Mouse (Mus musculus): ENCODE measurements around the gene Prcc. TPM values are rescaled to one million over a fixed set of nuclear protein-coding genes. Genes with fewer than 3 reads are reported as not detected.

Gene Prcc
- total and polyA plus RNA-seq, 2 experiments from 2014 or later = 10.0 to 55.6 TPM

DNA sequence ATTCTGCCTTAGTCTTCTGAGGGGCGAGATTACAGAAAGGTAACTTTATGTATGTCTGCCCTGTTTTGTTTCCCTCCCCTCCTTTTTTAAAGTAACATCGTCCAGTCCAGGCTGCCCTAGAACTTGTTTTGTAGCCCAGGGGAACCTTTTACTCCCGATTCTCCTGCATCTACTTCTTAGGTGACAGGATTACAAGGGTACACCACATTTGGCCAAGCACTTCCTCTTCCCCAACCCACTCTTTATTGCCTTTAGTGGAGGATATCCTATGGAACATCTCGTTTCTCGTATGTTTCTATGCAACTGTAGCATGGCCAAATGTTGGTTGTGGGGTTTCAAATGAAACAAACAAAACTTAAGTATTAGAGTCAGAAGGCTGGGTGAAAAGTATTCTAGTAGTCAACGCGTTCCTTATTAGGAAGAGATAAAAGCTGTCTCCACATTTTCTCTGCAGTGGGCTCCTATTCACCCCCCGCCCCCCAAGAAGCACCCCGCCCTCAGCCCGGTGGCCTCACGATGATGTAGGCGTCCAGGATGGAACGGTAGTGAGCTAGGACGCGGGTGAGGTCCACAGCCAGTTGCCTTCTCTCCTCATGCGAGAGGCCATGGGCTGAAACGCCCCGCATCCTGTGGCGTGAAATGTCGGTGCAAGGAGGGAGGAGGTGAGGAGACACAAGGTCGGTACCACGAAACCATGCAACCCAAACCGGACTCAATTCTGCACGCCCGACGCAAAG is 44.1 kb upstream of the Prcc start:
- Histone ChIP-seq H3K4me3 (ENCODE audit: low read depth, low read length) (peak overlapping the region; percentile 91), H3K36me3 (replicated peaks; ENCODE audit: control insufficient read depth, insufficient read depth, low read length) (peaks cover 59% of the 10 kb centered on the region), H3K27me3 (ENCODE audit: control insufficient read depth, insufficient read depth, low read length) (no peaks in the 10 kb centered on the region), H3K4me2 (ENCODE audit: low read depth, low read length) (peak overlapping the region; percentile 95), H3K4me1 (ENCODE audit: control insufficient read depth, insufficient read depth) (peaks cover 14% of the 10 kb centered on the region), H3K9me3 (replicated peaks; ENCODE audit: control insufficient read depth, low read length) (no peaks in the 10 kb centered on the region), H3K9ac (replicated peaks; ENCODE audit: low read depth, low read length) (peak overlapping the region; percentile 92), H3K27ac (ENCODE audit: low read depth) (peak overlapping the region; percentile 90)
- WGBS = 4% methylated on average over 26 of the region's 26 CpGs
- TF ChIP-seq EP300 (IDR thresholded peaks at IDR 0.05; ENCODE audit: low read depth) = no peak
- no peak for TF ChIP-seq CTCF (IDR thresholded peaks at IDR 0.05; ENCODE audit: low read depth)
- no peak for DNase-seq (ENCODE audit: low spot score)
- ATAC-seq (ENCODE audit: insufficient read depth, low read depth) = peak; percentile 14

DNA sequence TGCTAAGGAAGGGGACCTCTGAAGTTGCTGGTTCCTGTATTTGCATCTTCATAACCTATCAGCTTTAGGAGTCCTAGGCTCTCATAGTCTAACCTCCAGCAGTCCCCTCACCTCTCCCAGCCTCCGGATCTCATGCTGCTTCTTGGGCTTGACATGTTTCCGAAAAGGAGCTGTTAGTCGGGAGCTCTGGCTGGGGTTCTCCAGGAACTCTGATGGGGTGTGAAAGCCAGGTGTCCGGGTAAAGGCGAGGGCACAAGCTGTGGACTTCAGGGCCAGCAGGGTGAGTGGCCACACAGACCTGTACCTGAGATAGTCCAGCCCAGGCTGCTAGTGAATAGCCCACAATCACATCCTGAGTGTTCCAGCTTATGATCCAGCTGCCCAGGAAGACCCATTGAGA is 42.0 kb upstream of the Prcc start:
- no peak for TF ChIP-seq CTCF (IDR thresholded peaks at IDR 0.05; ENCODE audit: low read depth)
- no peak for TF ChIP-seq EP300 (IDR thresholded peaks at IDR 0.05; ENCODE audit: low read depth)
- H3K4me2 ChIP-seq (ENCODE audit: low read depth, low read length) = no peak overlapping the region
- H3K36me3 ChIP-seq (replicated peaks; ENCODE audit: control insufficient read depth, insufficient read depth, low read length) = peaks cover 61% of the 10 kb centered on the region
- ATAC-seq (ENCODE audit: insufficient read depth, low read depth) (no peak), DNase-seq (ENCODE audit: low spot score) (no peak)
- WGBS = 91% methylated on average over 5 of the region's 5 CpGs
- no peaks in the 10 kb centered on the region for H3K27me3 ChIP-seq (ENCODE audit: control insufficient read depth, insufficient read depth, low read length)
- H3K9me3 ChIP-seq (replicated peaks; ENCODE audit: control insufficient read depth, low read length) = no peaks in the 10 kb centered on the region
- H3K4me3 ChIP-seq (ENCODE audit: low read depth, low read length) = no peak overlapping the region
- H3K27ac ChIP-seq (ENCODE audit: low read depth) = no peak overlapping the region
- H3K9ac ChIP-seq (replicated peaks; ENCODE audit: low read depth, low read length) = no peak overlapping the region
- peaks cover 14% of the 10 kb centered on the region for H3K4me1 ChIP-seq (ENCODE audit: control insufficient read depth, insufficient read depth)

DNA sequence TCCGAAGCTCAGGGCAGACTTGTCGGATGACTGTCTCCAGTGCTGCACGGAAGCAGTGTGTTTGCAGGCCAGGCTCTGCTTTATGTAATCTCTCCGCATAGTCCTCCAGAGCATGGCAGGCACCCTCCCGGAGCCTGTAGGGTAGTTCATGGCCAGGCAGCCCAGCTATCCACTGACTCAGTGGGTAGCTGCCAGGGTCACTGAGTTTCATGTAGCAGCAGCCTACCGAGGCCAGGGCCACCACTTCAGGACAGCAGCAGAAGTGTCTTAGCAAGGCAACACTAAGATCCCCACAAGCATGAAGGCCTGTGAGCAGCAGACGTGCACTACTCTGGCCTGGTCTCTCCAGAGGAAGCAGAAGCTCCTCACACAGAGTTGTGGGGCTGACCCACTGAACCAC is 39.6 kb upstream of the Prcc start:
- Histone ChIP-seq H3K9me3 (replicated peaks; ENCODE audit: control insufficient read depth, low read length) (no peaks in the 10 kb centered on the region), H3K27me3 (ENCODE audit: control insufficient read depth, insufficient read depth, low read length) (no peaks in the 10 kb centered on the region), H3K4me2 (ENCODE audit: low read depth, low read length) (no peak overlapping the region), H3K4me1 (ENCODE audit: control insufficient read depth, insufficient read depth) (peaks cover 10% of the 10 kb centered on the region), H3K9ac (replicated peaks; ENCODE audit: low read depth, low read length) (no peak overlapping the region), H3K36me3 (replicated peaks; ENCODE audit: control insufficient read depth, insufficient read depth, low read length) (peaks cover 59% of the 10 kb centered on the region), H3K27ac (ENCODE audit: low read depth) (no peak overlapping the region), H3K4me3 (ENCODE audit: low read depth, low read length) (no peak overlapping the region)
- TF ChIP-seq EP300 (IDR thresholded peaks at IDR 0.05; ENCODE audit: low read depth) = no peak
- no peak for TF ChIP-seq CTCF (IDR thresholded peaks at IDR 0.05; ENCODE audit: low read depth)
- DNase-seq (ENCODE audit: low spot score) = no peak
- 79% methylated on average over 7 of the region's 7 CpGs for WGBS
- ATAC-seq (ENCODE audit: insufficient read depth, low read depth) = no peak

DNA sequence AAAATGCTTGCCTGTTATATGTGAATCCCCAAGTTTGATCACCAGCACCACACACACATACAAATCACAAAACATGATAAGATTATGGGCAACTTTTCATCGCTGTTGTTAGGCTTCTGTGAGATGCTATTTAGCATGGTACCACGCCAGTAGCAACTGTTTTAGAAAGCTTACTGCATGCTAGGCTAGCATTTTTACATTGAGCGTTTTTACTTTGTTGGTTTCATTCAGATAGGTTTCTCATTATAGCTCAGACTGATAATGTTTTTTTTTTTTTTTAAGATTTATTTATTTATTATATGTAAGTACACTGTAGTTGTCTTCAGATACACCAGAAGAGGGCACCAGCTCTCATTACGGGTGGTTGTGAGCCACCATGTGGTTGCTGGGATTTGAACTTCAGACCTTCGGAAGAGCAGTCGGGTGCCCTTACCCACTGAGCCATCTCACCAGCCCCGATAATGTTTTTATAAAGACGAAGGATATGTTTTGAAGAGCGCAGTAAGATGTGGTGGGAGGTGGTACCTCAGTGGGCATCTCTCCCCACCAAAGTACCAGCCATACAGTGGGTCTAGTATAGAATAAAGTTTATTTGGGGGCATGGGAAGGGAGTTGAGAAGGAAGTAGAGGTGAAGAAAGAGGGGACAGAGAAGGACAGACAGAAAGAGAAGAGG is 35.0 kb upstream of the Prcc start:
- ATAC-seq (ENCODE audit: insufficient read depth, low read depth) = no peak
- Histone ChIP-seq H3K27me3 (ENCODE audit: control insufficient read depth, insufficient read depth, low read length) (no peaks in the 10 kb centered on the region), H3K9me3 (replicated peaks; ENCODE audit: control insufficient read depth, low read length) (no peaks in the 10 kb centered on the region), H3K4me1 (ENCODE audit: control insufficient read depth, insufficient read depth) (peaks cover 5% of the 10 kb centered on the region; the same call in 1 of the 2 replicates), H3K27ac (ENCODE audit: low read depth) (0 out of 2 replicates have a peak overlapping the region, but pooled peaks have one; percentile 86), H3K4me3 (ENCODE audit: low read depth, low read length) (peak overlapping the region; percentile 65), H3K36me3 (replicated peaks; ENCODE audit: control insufficient read depth, insufficient read depth, low read length) (peaks cover 52% of the 10 kb centered on the region), H3K4me2 (ENCODE audit: low read depth, low read length) (peak overlapping the region; percentile 82), H3K9ac (replicated peaks; ENCODE audit: low read depth, low read length) (peak overlapping the region; percentile 89)
- 63% methylated on average over 9 of the region's 9 CpGs for WGBS
- no peak for DNase-seq (ENCODE audit: low spot score)
- TF ChIP-seq EP300 (IDR thresholded peaks at IDR 0.05; ENCODE audit: low read depth) (no peak), CTCF (IDR thresholded peaks at IDR 0.05; ENCODE audit: low read depth) (no peak; the same call in 1 of the 2 replicates)

DNA sequence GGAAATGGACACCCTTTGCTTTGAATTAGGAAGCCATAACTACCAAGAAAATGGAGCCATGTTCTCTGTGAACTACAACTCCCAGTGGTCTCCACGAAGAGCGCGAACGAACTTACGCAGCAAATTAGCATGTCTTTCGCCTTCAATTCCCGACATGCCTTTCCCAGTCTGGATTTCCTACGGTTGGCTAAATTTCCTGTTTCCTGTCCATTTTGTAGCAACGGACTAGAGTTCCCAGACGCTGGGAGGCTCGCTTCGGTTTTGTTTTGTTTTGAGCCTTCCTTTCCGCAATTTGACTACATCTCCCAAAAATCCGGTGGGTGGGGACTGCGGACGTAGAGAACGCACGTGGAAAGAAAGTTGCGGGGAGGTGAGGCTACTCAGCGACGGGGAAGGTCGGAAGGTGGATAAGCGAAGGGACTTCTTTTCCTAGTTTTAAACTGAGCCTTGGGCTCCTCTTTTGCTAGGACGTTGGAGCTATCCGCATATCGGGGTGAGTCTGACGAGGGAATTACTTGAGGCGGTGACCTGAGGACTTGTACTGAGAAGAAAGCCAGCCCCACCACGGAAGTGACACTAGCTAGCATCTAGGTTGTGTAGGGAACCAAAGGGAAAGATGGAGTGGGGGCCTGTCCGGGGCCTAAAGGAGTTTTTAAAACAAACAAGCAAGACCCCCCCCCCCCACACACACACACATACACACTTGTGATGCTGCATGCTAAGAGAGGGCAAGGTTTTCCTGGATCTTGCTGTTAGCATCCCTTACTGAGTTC is 34.1 kb upstream of the Prcc start, which contains the start of gene Mrpl24:
Mrpl24 (plus strand) TSS at position 171 of the 773 bp plus-strand sequence.
- 1% methylated on average over 30 of the region's 30 CpGs for WGBS
- peaks cover 51% of the 10 kb centered on the region for H3K36me3 ChIP-seq (replicated peaks; ENCODE audit: control insufficient read depth, insufficient read depth, low read length)

More for the DNA sequence above, 34.1 kb upstream of the Prcc start, which contains the start of gene Mrpl24:
- Histone ChIP-seq H3K27me3 (ENCODE audit: control insufficient read depth, insufficient read depth, low read length) (no peaks in the 10 kb centered on the region), H3K4me1 (ENCODE audit: control insufficient read depth, insufficient read depth) (peaks cover 5% of the 10 kb centered on the region; the same call in 1 of the 2 replicates), H3K9me3 (replicated peaks; ENCODE audit: control insufficient read depth, low read length) (no peaks in the 10 kb centered on the region), H3K4me2 (ENCODE audit: low read depth, low read length) (peak within 1 kb of the TSS; percentile 82), H3K9ac (replicated peaks; ENCODE audit: low read depth, low read length) (peak within 1 kb of the TSS; percentile 89), H3K4me3 (ENCODE audit: low read depth, low read length) (peak within 1 kb of the TSS; percentile 65), H3K27ac (ENCODE audit: low read depth) (peak within 1 kb of the TSS; percentile 86)
- DNase-seq (ENCODE audit: low spot score) = peak; percentile 98
- no peak for TF ChIP-seq CTCF (IDR thresholded peaks at IDR 0.05; ENCODE audit: low read depth)
- peak; percentile 64; the same call in 1 of the 2 replicates for TF ChIP-seq EP300 (IDR thresholded peaks at IDR 0.05; ENCODE audit: low read depth)
- peak; percentile 92 for ATAC-seq (ENCODE audit: insufficient read depth, low read depth)

Measured in heart, postnatal 0 days (tissue).